Mouse (Mus musculus) embryonic facial prominence, embryonic 11.5 days (tissue): ENCODE results near the gene Slc4a2. TPM values are rescaled to one million over a fixed set of nuclear protein-coding genes. Genes with fewer than 3 reads are reported as not detected.

Source experiments
- ATAC-seq: fragments of 200-750 bp; cut with Nextera tagmentation; replicated peaks from 2 replicates; pipeline ENCODE4 v1.8.0; 2017; ENCODE audit warnings: low read depth; ENCODE audit not compliant: insufficient number of reproducible peaks, low FRiP score, low TSS enrichment
- DNase-seq: peaks from one replicate; pipeline ENCODE4 v3.0.0-alpha.2; 2015; ENCODE audit warnings: low spot score
- H3K27ac ChIP-seq: fragments of 300-500 bp; sonication (generic); replicated peaks from 2 replicates; pipeline ENCODE4 v1.5.1; 2014; ENCODE audit warnings: mild to moderate bottlenecking, low read depth, low read length, control low read depth
- H3K27me3 ChIP-seq: fragments of 300-500 bp; sonication (generic); 2 replicates; pipeline ENCODE4 v1.6.1; 2014; ENCODE audit warnings: mild to moderate bottlenecking, low read length, moderate library complexity, mixed read lengths; ENCODE audit not compliant: control insufficient read depth, insufficient read depth
- H3K36me3 ChIP-seq: fragments of 300-500 bp; sonication (generic); replicated peaks from 2 replicates; pipeline ENCODE4 v1.6.1; 2014; ENCODE audit warnings: low read depth, mild to moderate bottlenecking, low read length, moderate library complexity, mixed read lengths; ENCODE audit not compliant: control insufficient read depth, insufficient read depth
- H3K4me1 ChIP-seq: fragments of 300-500 bp; sonication (generic); 2 replicates; pipeline ENCODE4 v1.6.1; 2014; ENCODE audit warnings: low read length, mixed read lengths; ENCODE audit not compliant: control insufficient read depth, insufficient read depth
- H3K4me2 ChIP-seq: fragments of 300-500 bp; sonication (generic); 2 replicates; pipeline ENCODE4 v1.6.1; 2014; ENCODE audit warnings: low read depth, mild to moderate bottlenecking, control low read depth, low read length, moderate library complexity
- H3K4me3 ChIP-seq: fragments of 300-500 bp; sonication (generic); 2 replicates; pipeline ENCODE4 v1.5.1; 2014; ENCODE audit warnings: low read depth, low read length, control low read depth
- H3K9ac ChIP-seq: fragments of 300-500 bp; sonication (generic); replicated peaks from 2 replicates; pipeline ENCODE4 v1.6.1; 2014; ENCODE audit warnings: mild to moderate bottlenecking, control low read depth, low read length
- H3K9me3 ChIP-seq: fragments of 300-500 bp; sonication (generic); replicated peaks from 2 replicates; pipeline ENCODE4 v1.6.1; 2016; ENCODE audit warnings: mild to moderate bottlenecking, low read length, inconsistent platforms, mixed read lengths; ENCODE audit not compliant: control insufficient read depth
- WGBS: fragments of 180-500 bp; shearing (Covaris S2); extraction: QIAGEN DNeasy Blood & Tissue Kit; methylation state at CpG from one replicate; pipeline ENCODE4 v1.1.7; 2014; 5-methylcytosine and 5-hydroxymethylcytosine counted together
- polyA plus RNA-seq: library from polyadenylated mRNA; unstranded; fragments of >200 nt; fragmentation: Nextera tagmentation; extraction: Ambion mirVana; gene quantifications from 2 replicates; pipeline ENCODE4 v1.2.1, GENCODE M21; 2014

The Slc4a2 gene
- polyA plus RNA-seq, 1 experiment from 2014 or later = 16.5 TPM

DNA sequence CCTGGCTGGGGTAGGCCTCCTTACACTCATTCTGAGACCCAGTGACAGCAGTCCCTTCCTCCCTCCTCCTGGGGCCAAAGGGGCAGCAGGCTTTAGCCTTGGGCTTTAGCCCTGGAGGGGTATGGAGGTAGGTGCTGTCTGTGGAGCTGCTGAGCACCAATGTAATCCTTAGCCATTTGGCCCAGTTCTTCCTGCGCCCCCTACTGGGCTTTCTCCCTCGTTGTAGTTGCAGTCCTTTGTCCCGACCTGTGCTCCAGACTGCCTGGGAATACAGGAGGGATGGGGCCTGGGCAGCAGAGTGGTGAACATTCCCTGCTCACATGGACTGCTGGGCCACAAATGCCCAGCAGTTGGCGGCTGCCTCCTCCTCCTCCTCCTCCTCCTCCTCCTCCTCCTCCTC is 58.0 kb downstream of the Slc4a2 start:
- H3K4me1 ChIP-seq = peaks cover 12% of the 10 kb centered on the region
- no peaks in the 10 kb centered on the region for H3K27me3 ChIP-seq
- no peak overlapping the region for H3K4me2 ChIP-seq
- 0% methylated on average over 3 of the region's 4 CpGs for WGBS
- ATAC-seq (peak; percentile 19), DNase-seq (peak; percentile 88)
- H3K9ac ChIP-seq = no peak overlapping the region
- H3K27ac ChIP-seq = no peak overlapping the region
- no peak overlapping the region for H3K4me3 ChIP-seq
- H3K9me3 ChIP-seq = no peaks in the 10 kb centered on the region
- H3K36me3 ChIP-seq = peaks cover 13% of the 10 kb centered on the region

DNA sequence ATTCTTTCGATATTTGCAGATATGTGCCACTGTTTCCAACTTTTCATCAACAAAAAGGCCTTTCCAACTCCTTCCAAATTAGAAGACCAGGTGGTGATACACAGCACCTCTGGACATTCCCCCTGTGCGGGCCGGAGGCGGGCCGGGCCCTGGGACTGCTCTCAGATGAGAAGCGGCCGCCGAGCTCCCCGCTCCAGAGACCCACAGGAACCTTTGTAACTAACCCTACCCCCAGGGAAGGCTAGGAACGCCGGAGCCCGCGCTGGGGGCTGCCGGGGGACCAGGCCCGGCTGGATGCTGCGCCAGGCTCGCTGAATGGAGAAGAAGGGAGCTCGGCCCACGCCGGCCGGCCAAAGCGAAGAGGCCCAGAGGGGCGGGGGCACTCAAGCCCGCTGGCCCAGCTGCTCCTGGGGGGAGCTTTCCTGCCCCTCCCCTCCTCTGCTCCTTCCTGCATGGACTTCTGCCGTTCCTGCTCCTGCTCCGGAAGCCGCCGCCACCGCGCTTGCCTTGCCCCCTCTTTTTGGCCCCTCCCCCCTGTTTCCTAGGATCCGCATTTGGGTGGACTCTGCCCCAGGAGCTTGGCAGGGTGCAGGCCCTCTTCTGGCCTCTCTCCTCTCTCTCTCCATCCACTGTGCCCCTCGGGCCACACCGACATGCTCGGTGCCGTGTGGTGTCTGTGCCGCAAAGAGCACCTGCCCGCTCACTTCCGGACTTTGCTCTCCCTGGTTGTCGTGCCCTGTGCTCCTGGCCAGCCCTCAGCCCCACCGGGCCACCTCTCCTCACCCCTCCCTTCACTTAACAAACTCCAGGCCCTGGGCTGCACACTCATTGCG is 58.8 kb downstream of the Slc4a2 start:
- no peak overlapping the region for H3K4me2 ChIP-seq
- peaks cover 12% of the 10 kb centered on the region for H3K4me1 ChIP-seq
- H3K4me3 ChIP-seq = no peak overlapping the region
- peaks cover 13% of the 10 kb centered on the region for H3K36me3 ChIP-seq
- ATAC-seq = 0 out of 2 replicates have a peak, but pooled peaks have one; percentile 4
- peak; percentile 40 for DNase-seq
- no peaks in the 10 kb centered on the region for H3K9me3 ChIP-seq
- peak overlapping the region; percentile 10; the same call in 1 of the 2 replicates for H3K9ac ChIP-seq
- no peaks in the 10 kb centered on the region for H3K27me3 ChIP-seq
- H3K27ac ChIP-seq = no peak overlapping the region
- WGBS = 30% methylated on average over 41 of the region's 41 CpGs

DNA sequence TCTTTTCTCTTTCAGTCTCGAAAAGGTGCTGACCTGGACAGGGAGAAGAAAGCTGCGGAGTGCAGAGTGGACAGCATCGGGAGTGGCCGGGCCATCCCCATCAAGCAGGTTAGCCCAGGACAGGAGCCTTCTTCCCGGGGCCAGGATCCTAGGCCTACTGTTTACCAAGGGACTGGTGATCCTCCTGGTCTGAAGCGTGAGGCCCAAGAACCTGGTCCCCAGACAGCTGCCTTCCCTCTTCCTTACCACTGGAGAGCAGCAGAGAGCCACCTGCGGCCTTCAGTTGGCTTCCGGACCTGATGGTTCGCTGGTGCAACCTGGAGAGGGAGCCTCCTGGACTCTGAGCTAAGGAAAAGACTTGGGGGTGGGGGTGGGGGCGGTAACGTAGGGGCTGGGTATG is 59.7 kb downstream of the Slc4a2 start:
- no peak overlapping the region for H3K9ac ChIP-seq
- H3K27me3 ChIP-seq = no peaks in the 10 kb centered on the region
- WGBS = 15% methylated on average over 10 of the region's 11 CpGs
- no peak overlapping the region for H3K4me3 ChIP-seq
- no peak overlapping the region for H3K27ac ChIP-seq
- H3K4me1 ChIP-seq = peaks cover 12% of the 10 kb centered on the region
- no peak overlapping the region for H3K4me2 ChIP-seq
- no peak for ATAC-seq
- peaks cover 8% of the 10 kb centered on the region for H3K36me3 ChIP-seq
- H3K9me3 ChIP-seq = no peaks in the 10 kb centered on the region
- DNase-seq = peak; percentile 88

DNA sequence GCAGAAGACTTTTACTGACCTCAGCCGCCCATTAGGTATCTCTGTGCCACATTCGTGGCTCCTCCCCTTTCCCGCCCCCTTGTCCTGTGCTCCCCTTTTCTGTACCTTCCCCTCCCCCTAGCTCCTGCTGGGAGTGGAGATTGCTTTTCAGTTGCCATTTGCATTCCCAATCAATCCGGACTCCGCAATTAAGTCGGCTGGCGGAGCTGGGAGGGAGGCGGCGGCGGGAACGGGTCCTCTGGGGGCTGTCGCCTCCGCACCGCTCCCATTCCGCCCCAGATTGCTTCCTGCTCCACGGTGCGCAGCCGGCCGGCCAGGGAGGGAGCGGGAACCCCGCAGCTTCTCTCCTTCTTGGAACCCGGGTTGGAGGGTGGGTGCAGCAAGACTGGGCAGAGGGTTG is 61.3 kb downstream of the Slc4a2 start:
- no peak for DNase-seq
- H3K4me2 ChIP-seq = peak overlapping the region; percentile 36; the same call in 1 of the 2 replicates
- no peak for ATAC-seq
- no peak overlapping the region for H3K4me3 ChIP-seq
- peaks cover 12% of the 10 kb centered on the region for H3K4me1 ChIP-seq
- 15% methylated on average over 22 of the region's 22 CpGs for WGBS
- no peaks in the 10 kb centered on the region for H3K9me3 ChIP-seq
- H3K27me3 ChIP-seq = no peaks in the 10 kb centered on the region
- peak overlapping the region; percentile 18; the same call in 1 of the 2 replicates for H3K9ac ChIP-seq
- H3K36me3 ChIP-seq = peaks cover 15% of the 10 kb centered on the region
- H3K27ac ChIP-seq = no peak overlapping the region

DNA sequence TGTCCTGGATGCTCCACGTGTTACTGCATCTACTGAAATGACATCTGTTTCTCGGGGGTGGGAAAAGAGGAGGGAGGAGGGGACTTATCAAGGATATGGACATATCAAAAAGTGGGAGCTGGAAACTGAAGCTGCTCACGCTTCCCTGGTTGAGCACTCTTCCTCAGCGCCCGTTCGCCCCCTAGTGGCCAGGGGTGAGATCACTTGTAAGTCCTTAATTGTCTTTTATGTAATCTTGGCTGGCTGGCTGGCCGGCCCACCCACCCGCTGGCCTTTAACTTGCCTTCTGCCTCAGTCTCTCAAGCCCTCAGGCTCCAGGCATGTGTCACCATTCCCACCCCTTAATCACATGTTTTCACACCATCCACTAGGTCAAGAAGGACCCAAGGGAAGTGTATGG is 62.5 kb downstream of the Slc4a2 start:
- ATAC-seq (no peak), DNase-seq (peak; percentile 91)
- Histone ChIP-seq H3K36me3 (peaks cover 16% of the 10 kb centered on the region), H3K27me3 (no peaks in the 10 kb centered on the region), H3K4me1 (peaks cover 12% of the 10 kb centered on the region), H3K9me3 (no peaks in the 10 kb centered on the region), H3K4me2 (no peak overlapping the region), H3K27ac (no peak overlapping the region), H3K9ac (no peak overlapping the region), H3K4me3 (no peak overlapping the region)
- WGBS = 7% methylated on average over 8 of the region's 8 CpGs

DNA sequence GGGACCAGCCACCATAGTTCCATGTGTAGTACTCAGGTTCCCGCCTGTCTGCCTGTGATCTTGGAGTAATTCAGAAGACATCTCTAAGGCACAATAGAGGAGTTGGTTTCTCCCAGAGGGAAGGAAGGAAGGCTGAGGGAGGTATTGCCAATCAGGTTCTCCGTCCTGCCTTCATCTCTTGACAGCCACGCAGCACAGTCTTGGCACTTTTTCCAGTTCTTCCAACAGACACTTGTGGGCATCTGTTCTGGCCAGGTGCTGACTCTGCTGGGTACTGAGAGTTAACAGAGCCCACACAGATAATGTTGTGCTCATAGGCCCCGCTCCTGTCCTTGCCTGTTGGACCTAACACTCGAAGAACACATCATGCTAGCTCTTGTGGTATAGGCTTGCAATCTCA is 63.1 kb downstream of the Slc4a2 start:
- Histone ChIP-seq H3K27me3 (no peaks in the 10 kb centered on the region), H3K36me3 (peaks cover 18% of the 10 kb centered on the region), H3K9me3 (no peaks in the 10 kb centered on the region), H3K9ac (no peak overlapping the region), H3K4me1 (peaks cover 10% of the 10 kb centered on the region), H3K4me2 (no peak overlapping the region), H3K4me3 (no peak overlapping the region), H3K27ac (no peak overlapping the region)
- 87% methylated on average over 5 of the region's 5 CpGs for WGBS
- DNase-seq (no peak), ATAC-seq (no peak)

DNA sequence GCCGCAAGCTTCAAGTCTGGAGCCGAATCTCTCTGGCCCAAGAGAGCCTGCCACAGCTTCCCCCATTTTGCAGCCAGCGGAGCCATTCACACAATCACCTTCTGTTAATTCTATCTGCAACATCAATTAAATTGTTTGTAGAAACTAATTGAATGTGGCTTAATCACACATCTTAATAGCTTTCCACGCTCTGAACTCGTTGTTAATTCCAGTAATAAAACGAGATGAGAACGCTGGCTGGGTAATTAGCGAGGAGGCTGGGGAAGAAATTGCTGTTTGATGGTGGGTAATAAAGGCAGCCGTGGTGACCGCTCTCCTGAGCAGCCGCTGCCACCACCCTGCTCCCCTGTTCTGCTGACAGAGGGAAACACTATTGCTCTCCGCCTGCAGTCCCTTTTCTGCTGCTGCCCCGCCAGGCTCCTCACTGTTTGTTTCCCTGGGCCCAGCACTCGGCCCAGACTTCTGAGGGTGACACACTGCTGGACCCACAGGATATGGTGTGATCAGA is 66.8 kb downstream of the Slc4a2 start:
- Histone ChIP-seq H3K36me3 (peaks cover 21% of the 10 kb centered on the region), H3K4me1 (no peaks in the 10 kb centered on the region), H3K27me3 (no peaks in the 10 kb centered on the region), H3K4me2 (no peak overlapping the region), H3K9ac (no peak overlapping the region), H3K27ac (no peak overlapping the region), H3K4me3 (no peak overlapping the region), H3K9me3 (no peaks in the 10 kb centered on the region)
- DNase-seq = no peak
- ATAC-seq = no peak
- WGBS = 77% methylated on average over 14 of the region's 14 CpGs
